Mouse (Mus musculus): ENCODE data around the gene Atg13. TPM values are rescaled to one million over a fixed set of nuclear protein-coding genes. Genes with fewer than 3 reads are reported as not detected.

Atg13 gene
- polyA plus RNA-seq, 1 experiment from 2014 or later: 28.9 TPM

Other genes with a start within 250 kb of the Atg13 start
- 137 and 141 TPM in 2 replicates for gene Ckap5, start 183.8 kb downstream of the Atg13 start, polyA plus RNA-seq (2016; fragmentation: Nextera tagmentation; extraction: Ambion mirVana)
- gene F2, start 74.2 kb downstream of the Atg13 start, polyA plus RNA-seq (2016; fragmentation: Nextera tagmentation; extraction: Ambion mirVana): 0.09 and 0.15 TPM in 2 replicates
- gene Zfp408, start 60.8 kb downstream of the Atg13 start, polyA plus RNA-seq (2016; fragmentation: Nextera tagmentation; extraction: Ambion mirVana): 11.0 and 11.5 TPM in 2 replicates
- gene Arhgap1, start 60.7 kb downstream of the Atg13 start, polyA plus RNA-seq (2016; fragmentation: Nextera tagmentation; extraction: Ambion mirVana): 76.0 and 80.5 TPM in 2 replicates
- 24.8 and 26.9 TPM in 2 replicates for gene Harbi1, start 276 bp upstream of the Atg13 start, polyA plus RNA-seq (2016; fragmentation: Nextera tagmentation; extraction: Ambion mirVana)
- gene Ambra1, start 19.6 kb upstream of the Atg13 start, polyA plus RNA-seq (2016; fragmentation: Nextera tagmentation; extraction: Ambion mirVana): 25.0 and 25.6 TPM in 2 replicates
- 0.74 and 1.4 TPM in 2 replicates for gene Chrm4, start 216.7 kb upstream of the Atg13 start, polyA plus RNA-seq (2016; fragmentation: Nextera tagmentation; extraction: Ambion mirVana)
- gene Mdk, start 221.7 kb upstream of the Atg13 start, polyA plus RNA-seq (2016; fragmentation: Nextera tagmentation; extraction: Ambion mirVana): 2,212 and 2,218 TPM in 2 replicates
- 0.23 and 0.41 TPM in 2 replicates for gene Gm9821, start 235.1 kb upstream of the Atg13 start, polyA plus RNA-seq (2016; fragmentation: Nextera tagmentation; extraction: Ambion mirVana)

Measured in embryonic facial prominence, embryonic 10.5 days (tissue).